Mouse (Mus musculus) mouse embryonic stem cell (cell line): ENCODE data around the gene Nid1.
"Not testable (repeated sequence)": the region's sequence is repeated elsewhere in the genome, so short reads cannot be mapped to it uniquely, and the experiment has no call there.

Experiments
- in situ Hi-C, 2 experiments: fragments of 300-500 bp; cut with MboI; formaldehyde crosslinking; loops; 1 replicate in 1 of 2; 3 replicates in 1 of 2; pipeline ENCODE4 v1.14.3; 2019 to 2020; ENCODE audit warnings: low sequenced_read_pairs in 2 of 2, low pct_unique_long_range_greater_than_20kb in 1 of 2, mixed read lengths in 1 of 2; ENCODE audit not compliant: unreplicated experiment in 1 of 2

Nid1 gene

GRCm38 (mm10) chr13:13523625-13524584, 86.6 kb downstream of the Nid1 start:
- in situ Hi-C loops: loop anchor here (25.0 kb wide), 1 partner anchor 338 kb away; no protein-coding TSS in a partner anchor

- in situ Hi-C loops: no loop called here
Measured at GRCm38 (mm10) chr13:13525205-13525604, 87.9 kb downstream of the Nid1 start.

GRCm38 (mm10) chr13:13525877-13526276, 88.5 kb downstream of the Nid1 start:
- in situ Hi-C loops: no loop called here

- in situ Hi-C loops: no loop called here
Measured at GRCm38 (mm10) chr13:13529115-13529542, 91.8 kb downstream of the Nid1 start.

- in situ Hi-C loops: no loop called here
Measured at GRCm38 (mm10) chr13:13530913-13531312, 93.6 kb downstream of the Nid1 start.

- in situ Hi-C loops: no loop called here
Measured at GRCm38 (mm10) chr13:13531923-13532322, 94.6 kb downstream of the Nid1 start.

- in situ Hi-C loops: no loop called here
Measured at GRCm38 (mm10) chr13:13536555-13536954, 99.2 kb downstream of the Nid1 start.

DNA sequence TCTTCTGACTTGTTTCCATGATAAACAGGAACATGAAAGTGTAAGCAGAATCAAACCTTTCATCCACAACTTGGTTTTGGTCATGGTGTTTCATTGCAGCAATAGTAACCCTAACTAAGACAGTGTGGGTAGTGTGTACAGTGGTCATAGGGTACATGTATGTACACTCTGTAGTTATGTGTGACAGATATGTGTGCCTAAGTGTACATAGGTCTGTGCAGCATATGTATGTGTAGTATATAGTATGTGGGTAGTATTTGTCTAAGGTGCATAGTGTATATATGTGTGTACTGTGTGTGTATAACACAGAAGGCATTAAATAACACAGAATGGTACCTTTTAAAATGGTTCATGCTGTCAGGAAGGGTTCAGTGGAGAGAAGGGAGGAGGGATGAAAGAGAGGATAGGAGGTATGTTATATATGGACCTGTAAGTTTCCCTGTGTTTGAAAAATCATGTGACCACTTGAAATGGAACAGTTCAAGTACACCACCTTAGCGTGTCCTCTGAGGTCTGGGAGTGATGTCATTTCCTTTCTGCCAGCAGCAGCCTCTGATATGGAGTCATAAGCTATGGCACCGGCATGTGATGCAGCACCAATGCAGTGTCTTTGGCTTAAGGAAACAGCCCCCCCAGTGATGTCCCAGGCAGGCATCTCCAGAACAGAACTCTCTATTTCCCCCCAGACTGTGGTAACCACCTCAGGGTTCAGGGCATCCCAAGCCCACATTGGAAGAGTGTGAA, 100.1 kb downstream of the Nid1 start:
- in situ Hi-C loops: no loop called here

GRCm38 (mm10) chr13:13538585-13539300, 101.4 kb downstream of the Nid1 start:
- in situ Hi-C loops: no loop called here

GRCm38 (mm10) chr13:13543073-13543472, 105.7 kb downstream of the Nid1 start:
- in situ Hi-C loops: not testable (repeated sequence)

GRCm38 (mm10) chr13:13546792-13547191, 109.4 kb downstream of the Nid1 start:
- in situ Hi-C loops: no loop called here

GRCm38 (mm10) chr13:13547889-13548288, 110.5 kb downstream of the Nid1 start:
- in situ Hi-C loops: no loop called here

GRCm38 (mm10) chr13:13548431-13549190, 111.3 kb downstream of the Nid1 start:
- in situ Hi-C loops: no loop called here

DNA sequence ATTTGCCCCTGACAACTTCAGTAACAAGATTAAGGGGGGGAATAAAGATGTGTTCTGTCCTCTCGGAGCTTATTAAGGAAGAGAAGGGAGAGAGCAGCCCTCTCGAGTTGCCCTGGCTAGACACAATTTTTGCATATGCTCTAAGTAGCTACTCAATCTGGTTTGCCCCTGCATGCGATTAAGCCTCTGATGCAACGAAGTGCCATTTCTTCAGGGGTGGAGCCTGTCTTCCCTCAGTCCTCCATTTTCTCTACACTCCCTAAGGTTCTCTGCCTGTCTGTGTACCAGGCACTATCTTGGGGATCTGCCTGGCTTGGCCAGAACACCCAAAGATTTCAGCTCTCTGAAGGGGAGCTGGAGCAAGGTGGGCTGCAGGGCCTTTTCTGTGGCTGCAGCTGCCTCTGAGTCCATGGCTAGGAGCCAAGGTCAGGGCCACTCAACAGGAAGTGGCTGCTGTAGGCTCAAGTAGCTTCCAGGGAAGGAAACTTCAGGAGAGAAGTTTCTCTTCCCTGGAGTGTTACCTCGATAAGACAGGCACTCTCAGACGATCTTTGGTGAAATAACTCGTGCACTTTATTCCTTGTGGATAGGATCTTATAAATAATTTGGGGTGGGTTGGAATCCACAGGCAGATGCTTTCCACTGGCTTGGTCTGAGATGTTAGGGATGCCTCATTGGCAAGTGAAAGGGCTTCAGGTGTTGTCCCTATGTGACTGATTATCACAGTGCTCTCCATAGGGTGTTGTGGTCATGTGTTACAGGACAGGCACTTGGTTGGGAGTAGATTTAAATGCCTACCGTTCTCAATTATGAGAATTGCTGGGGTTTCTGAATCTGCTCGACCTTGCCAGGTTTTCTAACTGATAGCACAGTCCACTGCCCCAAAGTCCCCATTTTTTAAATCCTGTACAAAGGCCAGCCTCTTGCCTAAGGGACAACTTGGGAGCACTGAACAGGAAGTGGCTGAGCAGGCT, 112.6 kb downstream of the Nid1 start:
- in situ Hi-C loops: no loop called here

DNA sequence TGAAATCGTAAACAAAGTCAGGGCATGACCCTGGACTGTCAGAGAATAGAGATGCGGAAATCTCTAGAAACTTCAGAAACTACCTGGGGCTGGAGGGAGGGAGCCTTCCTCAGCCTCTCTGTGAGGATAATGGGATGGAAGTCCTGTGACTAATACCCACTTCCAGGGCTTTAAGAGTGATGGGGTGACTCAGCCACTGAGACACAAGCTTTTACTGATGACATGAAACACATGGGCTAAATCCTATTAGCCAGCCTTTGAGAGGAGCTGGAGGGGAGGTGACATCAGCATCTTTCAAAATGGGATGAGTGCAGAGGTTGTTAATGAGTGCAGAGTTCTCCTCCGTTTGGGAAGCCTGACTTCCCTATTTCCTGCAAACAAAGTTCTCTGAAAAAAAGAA, 114.7 kb downstream of the Nid1 start:
- in situ Hi-C loops: no loop called here

- in situ Hi-C loops: no loop called here
Measured at GRCm38 (mm10) chr13:13553660-13554059, 116.3 kb downstream of the Nid1 start.

GRCm38 (mm10) chr13:13555196-13555595, 117.8 kb downstream of the Nid1 start:
- in situ Hi-C loops: no loop called here
